Mouse (Mus musculus) heart, adult 8-10 months (tissue): ENCODE results near the gene Ackr3. TPM values are rescaled to one million over a fixed set of nuclear protein-coding genes. Genes with fewer than 3 reads are reported as not detected.
A peak's percentile ranks its signal among the peaks of the same experiment; 100 is the strongest.

Experiments
- DNase-seq: peaks from one replicate; pipeline ENCODE4 v3.0.0; 2022; ENCODE audit warnings: low spot score
- total RNA-seq, 4 experiments: library from RNA; stranded (reverse); gene quantifications; 2 replicates each; pipeline ENCODE4 v1.2.4; 2022

The Ackr3 gene
- total RNA-seq, 4 experiments from 2014 or later, result 46.3 to 71.9 (median 54.9) TPM

DNA sequence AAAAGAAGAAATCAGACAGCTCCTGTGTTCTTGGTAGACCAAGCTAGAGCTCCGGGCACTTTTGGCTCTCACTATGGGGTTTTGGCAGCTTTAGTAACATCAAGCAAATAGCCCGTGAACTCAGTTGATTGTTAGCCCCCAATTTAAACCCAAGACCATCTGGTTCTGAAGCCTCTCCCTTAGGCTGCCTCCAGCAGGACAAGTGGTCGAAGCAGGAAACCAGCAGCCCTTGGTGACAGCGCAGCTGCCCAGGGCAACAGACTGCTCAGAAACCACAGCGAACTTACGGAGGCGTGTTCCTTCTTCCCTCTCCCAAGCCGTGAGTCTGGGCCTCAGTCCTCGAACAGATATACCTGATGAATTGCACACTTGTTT is 24.5 kb downstream of the Ackr3 start:
- no peak for DNase-seq

DNA sequence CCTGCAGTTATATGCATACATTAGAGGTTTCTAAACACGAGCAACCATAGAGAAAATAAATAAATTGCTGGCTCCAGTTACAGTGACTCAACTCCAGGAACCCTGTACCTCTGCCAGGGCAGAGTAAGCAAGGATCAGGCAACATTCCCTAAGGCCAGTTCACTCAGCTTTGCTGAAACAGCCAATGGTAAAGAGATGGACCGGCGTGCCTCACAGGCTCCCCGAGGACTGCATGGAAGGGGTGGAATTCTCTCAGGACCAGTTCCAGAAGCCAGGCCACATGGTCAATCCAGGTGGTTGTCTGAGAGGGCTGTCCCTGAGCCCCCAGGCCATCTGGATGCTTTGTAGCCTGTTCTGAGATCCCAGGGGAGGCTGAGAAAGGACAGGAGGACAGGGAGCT is 26.8 kb downstream of the Ackr3 start:
- DNase-seq, result no peak

DNA sequence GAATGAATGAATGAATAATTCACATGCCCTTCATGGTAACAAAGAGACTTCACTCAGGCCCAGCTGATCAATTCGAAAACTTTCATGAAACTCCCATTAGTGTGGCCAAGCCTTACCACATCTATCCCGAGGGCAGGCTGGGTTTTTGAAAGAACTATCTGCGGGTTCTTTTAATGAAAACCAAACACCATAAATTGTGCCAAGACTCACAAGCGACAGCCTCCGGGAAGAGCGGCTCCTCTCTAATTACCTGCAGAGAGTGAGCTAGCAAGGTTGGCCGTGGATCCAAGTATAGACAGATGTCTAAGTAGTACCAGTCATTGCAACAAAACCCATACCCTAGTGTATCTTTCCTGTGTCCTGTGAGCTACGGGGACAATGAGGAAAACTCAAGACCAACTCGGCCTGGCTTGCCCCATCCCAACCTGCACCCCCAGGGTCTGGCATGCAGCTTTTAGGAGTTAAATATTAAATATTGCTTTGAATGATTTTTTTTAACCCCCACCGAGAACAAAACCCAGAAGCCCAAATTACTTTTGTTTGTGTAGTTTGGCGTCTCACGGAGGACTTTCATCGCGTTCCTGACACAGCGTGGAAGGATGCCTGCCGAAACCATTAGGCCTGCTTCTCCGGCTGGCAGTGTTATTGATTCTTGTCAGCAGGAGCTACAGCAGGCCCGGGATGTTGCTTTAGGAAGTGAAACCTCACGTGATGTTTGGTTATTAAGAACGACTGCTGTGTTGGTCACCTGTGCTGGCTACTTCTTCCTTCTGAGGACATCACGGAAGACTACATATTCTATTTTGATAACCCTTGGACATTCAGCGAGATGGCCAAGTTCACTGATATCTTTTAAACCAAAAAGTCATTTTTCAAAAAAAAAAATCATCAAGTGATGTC is 28.1 kb downstream of the Ackr3 start:
- DNase-seq, result no peak

DNA sequence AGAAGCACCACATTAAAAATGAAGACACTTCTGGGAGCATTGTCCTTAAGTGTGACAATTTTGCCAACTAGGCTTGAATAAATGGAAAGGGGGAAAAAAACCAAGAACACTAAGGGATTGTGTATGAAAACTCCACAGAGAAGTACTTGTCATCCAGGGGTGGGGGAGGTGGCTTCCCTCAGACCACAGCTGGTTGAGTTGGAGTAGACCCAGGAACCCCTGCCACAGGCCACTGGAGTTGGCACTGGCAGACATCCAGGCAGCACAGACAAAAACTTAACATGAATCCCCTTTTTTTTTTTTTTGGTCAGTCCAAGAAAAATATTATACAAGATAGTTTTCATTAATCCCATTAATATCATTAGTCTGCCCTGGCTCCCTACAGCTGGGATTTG is 28.7 kb downstream of the Ackr3 start:
- DNase-seq, result no peak

DNA sequence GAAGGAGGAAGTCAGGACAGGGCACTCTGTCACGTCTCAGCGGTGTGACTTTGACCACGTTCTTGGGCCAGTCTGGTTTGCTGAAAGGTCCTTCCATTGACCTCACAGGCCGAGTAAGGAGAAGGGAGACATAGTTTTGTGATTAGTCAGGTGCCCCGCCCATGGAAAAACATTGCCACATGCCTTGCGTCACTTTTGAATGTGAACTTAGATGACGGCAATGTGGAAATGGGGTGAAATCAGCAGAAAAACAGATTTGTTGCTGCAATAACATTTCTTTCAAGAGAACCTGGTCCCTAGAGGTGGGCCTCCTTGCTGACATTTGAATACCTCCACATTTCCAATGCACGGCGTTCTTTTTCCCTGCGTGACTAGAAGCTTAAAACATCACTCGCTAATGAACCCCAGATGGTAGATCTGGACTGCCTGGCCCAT is 30.9 kb downstream of the Ackr3 start:
- DNase-seq, result peak; percentile 68

DNA sequence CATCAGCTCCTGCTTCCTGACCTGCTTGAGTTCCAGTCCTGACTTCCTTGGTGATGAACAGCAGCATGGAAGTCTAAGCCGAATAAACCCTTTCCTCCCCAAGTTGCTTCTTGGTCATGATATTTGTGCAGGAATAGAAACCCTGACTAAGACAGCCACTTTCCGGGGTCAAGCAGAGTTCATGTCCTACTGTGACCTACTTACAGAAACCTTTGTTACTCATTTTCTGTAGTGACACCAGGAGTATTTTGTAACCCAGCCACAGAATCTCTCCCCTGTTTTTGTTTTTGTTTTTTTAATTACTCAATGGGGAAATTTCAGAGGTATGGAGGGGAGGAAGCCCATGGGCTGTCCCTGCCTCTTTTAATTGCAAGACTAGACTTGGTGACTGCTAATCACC is 32.9 kb downstream of the Ackr3 start:
- DNase-seq, result no peak

DNA sequence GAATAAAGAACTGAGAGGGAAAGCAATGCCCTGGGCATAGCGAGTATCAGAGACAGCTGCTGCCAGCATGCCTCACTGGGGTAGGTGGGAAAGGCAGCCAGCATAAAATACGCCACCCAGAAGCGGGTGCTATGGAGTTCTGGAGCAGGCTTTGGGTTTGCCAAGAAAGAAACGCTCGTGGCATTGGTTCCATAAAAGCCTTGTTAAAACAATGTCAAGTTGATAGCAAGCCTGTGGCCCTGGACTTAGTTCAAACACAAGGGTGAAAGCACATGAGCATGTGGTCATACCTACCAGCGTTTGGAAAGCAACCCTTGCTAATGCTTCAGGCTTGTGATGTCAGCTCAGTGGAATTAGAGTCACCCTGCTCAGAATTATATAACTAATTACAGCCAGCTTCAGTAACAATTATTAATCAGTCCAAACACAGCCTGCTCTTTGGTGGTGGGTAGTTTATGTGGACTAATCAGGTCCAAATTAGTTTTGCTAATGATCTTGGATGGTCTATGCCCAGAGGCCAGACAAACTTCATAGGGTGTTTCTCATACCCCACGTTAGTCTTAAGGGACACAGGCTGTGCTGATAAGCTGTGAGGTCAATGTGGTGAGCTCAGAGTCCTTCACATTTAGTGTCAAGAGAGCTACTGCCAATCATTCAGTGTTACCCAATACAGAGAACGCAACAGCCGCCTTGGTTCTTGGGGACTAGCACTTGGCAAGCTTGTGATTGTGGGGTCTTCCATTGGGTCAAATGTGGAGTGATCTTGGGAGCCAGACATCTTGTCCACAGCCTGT is 34.5 kb downstream of the Ackr3 start:
- peak; percentile 76 for DNase-seq

DNA sequence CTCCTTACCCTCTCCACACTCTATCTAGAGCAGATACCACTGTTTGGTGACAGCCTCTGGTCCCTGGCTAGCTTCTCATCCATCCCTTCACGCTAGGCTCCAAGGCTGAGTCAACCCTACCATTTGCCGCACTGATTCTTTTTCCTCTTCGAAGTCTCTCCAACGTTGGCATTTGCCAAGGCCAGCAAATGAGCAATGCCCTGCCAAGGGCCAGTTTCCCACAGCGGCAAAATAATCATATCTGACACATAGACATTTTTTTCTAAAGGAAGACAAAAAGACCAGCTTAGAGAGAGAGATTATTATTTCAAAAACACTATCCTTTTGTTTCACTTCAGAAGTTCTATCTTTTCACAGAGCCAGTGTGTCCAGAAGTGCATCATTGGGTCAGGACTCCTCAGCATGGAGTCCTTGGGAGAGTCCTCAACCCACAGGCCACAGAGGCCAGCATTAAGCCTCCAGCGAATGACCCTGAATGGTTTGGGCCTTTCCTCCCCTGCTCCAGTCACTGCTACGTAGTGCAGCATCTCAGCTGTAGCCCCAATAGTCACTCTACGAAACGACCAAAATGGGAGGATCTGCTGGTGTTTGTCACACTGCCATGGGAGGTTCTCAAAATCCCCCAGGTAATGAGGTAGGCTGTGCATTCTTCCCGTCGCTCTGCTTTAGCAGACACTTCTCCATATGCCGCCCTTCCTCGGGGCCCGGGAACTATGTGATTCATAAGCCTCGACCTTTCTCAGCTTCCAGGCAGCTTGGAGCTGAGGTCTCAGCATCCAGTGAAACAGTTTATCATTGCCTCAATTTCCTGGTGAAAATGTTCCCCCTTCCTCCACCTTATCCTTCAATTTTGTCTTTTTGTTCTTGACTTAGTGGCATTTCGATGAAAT is 35.8 kb downstream of the Ackr3 start:
- no peak for DNase-seq

DNA sequence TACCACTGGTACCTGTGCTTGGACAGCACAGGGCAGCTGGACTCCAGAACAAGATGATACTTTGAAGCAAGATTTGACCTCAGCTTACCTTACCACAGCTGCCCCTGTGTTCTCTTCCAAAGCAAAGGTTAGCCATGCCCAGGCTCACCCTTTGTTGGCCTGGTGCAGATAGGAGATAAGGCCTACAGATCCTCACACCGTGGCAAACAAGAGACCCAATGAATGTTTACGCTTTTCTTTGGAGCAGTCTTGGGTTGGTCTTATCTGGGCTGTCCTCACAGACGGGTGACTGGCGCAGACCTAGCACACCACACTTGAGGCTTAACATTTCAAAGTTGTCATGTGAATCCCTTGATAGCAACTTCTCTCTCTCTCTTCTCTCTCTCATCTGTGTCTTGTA is 36.5 kb downstream of the Ackr3 start:
- DNase-seq, result no peak

DNA sequence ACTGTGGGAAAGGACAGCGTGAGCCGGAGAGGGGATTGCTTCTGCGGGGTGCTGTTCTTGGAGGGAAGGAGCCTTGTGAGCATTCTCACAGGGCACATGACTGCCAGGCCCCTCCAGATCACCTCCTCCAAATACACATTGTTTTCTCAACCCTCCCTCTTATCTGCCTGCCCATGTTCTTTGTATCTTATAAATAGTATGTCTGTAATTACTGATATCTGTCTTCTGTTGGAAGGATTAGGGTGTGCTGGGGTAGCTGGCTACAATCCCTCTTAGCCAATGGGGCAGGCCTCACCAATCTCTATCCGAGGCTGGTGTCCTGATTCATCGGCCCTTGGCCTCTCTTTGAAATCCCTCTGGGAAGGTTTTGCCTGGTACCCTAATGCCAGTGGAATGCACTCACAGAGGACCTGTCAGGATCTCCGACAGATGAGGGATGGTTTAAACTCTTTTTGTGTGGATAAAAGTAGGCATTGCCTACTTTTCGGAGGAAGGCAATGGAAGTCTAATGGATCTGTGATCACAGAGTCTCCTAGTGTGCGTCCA is 38.7 kb downstream of the Ackr3 start:
- DNase-seq, result no peak

DNA sequence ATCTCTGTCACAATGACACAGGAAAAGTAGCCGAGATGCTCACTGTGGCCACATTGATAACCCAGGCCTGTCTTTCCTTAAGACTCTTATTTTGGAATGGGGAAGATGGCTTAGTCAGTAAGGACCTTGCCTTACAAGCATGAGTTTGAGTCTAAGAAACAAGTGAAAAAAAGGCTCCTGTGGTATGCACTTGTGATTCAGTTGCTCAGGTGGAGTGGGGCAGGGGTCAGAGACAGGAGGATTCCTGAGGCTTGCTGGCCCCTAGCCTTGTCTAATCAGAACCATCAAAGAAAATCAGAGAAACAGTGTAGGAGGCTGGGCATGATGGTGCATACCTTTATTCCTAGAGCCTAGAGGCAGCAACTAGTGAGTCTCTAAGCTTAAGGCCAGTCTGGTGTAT is 40.8 kb downstream of the Ackr3 start:
- no peak for DNase-seq

DNA sequence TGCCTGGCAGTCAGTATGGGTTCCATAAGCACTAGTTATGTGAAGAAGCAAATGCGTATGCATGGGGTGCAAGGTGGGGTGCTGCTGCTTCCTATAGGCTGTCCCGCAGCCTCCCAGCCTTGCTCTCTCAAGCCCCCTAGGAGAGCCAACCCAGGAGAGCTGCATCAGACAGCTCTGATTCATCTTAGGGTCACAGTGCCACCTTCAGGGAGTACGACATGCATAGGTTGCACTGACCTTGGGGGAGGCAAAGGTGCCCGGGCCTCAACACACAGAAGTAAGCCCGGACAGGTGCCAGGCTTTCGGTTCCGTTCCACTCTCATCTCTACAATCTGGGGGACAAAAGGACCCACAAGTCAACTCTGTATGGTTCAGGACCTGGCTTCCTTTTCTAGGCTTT is 41.8 kb downstream of the Ackr3 start:
- DNase-seq, result no peak

DNA sequence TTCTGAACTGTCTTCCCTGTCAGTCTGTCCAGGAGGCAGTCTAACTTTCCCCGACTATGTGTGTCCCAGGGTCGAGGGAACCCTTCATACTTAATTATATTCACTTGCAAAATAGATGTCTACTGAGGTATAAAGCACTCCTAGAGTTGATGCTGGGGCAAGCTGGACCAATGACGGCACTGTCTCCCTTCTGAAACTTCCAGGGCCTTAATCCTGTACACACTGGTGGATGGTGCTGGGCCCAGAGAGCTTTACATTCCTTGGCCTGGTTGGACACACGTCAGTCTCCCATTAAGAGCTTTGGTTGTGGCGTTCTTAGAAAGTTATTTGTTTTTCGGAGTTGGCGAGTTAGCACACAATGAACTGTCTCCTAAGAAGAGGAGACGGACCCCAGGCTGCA is 42.3 kb downstream of the Ackr3 start:
- no peak for DNase-seq

DNA sequence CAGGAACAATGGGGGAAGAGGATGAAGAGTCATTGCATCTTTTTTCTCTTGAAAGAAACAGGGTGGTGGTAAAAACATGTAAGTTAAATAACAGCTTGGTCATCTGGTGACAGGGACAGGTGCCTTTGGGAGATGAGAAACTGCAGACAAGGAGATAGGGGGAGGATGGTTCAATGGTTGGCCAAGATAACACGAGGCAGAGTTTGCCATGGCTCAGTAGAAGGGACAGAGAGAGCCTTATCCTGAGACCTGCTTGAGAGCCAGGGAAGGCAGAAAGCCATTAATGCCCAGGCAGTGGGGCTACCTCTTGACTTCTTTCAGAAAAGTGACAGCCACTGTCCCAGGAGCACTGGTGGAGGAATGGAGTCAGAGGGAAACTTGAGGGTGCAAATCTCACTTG is 43.0 kb downstream of the Ackr3 start:
- no peak for DNase-seq

DNA sequence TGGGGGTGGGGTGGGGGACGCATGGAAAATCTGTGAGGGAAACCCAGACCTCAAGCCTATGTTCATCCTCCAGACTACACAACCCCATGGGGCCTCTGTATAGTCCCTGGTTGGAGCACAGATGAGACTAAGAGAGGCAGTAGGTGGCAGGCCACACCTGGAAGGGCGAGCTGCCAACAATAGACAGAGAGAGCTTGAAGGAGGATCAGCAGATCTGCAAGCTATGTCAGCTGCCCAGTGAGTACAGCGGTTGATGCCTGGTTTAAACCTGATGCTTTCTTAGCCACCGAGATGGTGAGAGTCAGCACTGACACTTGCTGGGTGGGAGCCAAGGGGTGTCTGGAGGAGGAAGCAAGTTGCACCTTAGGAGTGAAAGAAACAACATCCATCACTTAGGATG is 43.5 kb downstream of the Ackr3 start:
- no peak for DNase-seq

DNA sequence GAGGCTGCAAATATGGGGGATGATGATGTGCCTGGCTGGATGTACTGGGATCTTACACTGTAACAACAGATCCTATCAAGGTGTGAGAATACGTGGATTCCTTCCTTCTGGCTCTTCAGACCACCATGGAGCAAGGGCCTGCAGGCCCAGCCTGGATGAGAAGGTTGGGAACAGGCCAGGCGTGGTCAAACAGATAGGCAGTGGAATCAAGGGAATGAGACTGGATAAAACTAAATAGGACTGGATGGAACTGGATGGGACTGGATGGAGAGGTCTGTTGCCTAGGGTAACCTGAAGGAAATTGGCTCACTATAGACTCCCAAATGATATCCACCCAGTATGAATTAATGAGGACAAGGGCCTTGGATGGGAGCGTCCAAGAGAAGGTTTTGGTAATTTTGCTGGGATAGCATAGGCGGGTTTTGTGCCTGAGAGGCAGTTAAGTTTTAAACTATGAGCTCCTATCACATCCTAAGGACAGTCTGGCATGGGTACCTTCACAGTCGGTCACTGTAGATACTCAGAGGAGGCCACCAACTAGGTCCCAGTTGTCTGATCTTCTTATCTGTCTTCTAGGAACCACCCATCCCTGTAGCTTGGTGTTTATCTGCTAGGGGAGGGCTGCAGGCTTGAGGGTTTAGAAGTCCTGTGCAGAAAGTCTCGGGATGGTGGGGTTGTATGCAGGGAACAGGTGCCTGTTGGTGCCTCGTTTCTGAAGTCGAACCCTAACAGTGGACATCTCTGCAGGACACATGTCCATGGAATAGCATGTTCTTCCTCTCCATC is 44.2 kb downstream of the Ackr3 start:
- no peak for DNase-seq

DNA sequence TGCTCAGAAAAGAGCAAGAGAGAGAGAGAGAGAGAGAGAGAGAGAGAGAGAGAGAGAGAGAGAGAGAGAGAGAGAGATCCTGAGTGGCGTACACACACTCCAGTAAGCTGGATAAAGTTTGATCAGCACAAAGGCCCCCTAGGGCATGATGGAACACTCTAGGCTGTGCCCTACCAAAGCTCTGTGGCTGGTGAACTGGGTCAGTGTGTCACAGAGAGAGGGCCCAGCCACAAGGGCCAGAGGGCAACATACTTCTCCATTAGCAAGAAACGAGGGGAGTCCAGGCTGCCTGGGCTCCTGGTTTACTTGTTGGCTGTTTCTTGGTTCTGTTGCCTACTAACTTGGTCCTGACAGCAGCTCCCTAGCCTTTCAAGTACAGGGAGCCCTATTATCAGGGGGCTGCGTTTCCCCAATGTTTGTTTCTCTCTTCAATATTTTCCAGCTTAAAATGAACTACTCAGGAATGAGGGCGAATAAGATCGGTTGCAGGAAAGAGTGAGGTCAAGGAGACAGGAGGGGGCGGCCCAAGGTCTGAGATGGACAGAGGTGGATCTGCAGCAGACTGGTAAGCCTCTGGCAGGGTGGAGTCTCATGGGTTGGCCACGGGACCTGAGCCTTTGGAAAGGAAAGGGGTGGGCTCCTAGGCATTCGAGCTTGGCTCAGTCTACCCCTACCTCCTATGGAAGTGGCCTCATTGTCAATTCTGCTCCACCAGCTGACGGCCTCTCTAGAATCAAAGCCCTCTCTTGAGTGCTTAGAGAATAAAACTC is 45.4 kb downstream of the Ackr3 start:
- no peak for DNase-seq

DNA sequence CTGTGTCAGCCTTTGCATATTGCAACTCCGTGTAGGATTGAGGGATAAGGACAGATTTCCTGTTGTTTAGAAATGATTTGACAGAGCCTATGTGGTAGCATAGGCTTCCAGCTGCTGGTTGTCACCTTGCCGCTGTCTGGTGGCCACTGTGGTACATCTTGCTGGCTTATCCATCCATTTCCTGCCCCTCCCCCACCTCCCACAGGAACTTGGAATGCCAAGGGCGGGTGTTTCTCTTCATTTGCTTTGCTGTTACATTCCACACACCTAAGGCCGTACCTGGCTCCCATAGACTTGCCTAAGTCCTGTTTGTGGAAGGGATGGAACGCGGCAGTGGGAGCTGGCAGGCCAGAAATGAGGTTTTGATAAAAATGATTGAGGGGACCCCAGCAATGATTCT is 46.6 kb downstream of the Ackr3 start:
- DNase-seq, result no peak

DNA sequence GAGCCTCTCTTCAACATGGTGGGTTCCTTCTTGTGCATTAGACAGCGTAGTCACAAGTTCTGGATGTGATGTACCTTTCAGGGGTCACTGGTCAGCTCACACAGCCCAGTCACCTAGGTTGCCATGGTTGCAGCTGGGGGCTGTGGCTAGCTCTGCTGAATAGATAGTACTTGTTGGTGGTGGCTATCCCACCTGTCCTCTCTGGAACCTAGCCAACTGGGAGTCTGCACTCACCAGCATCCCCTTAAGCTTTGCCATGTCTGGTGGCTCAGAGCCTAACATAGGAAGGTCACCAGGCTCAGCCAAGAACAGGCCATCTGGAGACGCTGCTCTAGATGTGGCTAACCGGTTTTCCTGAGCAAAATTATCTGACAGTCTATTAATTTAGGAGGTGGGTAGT is 47.4 kb downstream of the Ackr3 start:
- no peak for DNase-seq

DNA sequence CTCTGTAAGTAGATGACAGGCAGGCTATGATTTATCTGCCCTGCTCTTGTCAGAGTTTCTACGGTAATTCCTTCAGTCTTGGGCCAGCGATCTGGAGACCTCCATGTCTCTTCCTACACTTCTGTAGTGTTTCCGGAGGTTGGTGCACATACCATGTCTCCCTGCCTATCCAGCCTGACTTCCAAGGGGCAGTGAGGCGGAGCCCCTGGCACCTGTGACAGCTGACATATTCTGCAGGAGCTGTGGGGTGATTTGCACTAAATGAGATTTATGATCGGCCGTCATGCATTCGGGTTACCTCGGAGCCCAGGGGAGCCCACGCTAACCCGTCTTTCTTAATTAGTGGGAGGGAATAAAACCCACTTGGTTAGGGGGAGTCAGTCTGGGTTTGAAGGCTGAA is 49.7 kb downstream of the Ackr3 start:
- DNase-seq, result no peak
